Mouse (Mus musculus) thymus, adult 2 months (tissue): ENCODE data around the gene Ddah1.

ENCODE experiments used
- CTCF ChIP-seq: fragments of 200-500 bp; IDR thresholded peaks from 2 replicates; pipeline ENCODE4 v1.5.1; 2012; ENCODE audit warnings: mild to moderate bottlenecking, control low read depth, low read length, moderate library complexity, borderline replicate concordance; ENCODE audit not compliant: control insufficient read depth, poor library complexity, insufficient read depth; ENCODE audit errors: extremely low read depth
- POLR2A ChIP-seq: fragments of 200-500 bp; IDR thresholded peaks from 2 replicates; pipeline ENCODE4 v1.6.1; 2012; ENCODE audit warnings: mild to moderate bottlenecking, low read length, control low read depth, moderate library complexity; ENCODE audit not compliant: control insufficient read depth, poor library complexity, insufficient read depth; ENCODE audit errors: extremely low read depth

- no peak for TF ChIP-seq CTCF
- no peak for TF ChIP-seq POLR2A
These were observed 132.1 kb downstream of the Ddah1 start for GRCm38 (mm10) chr3:145890346-145891132.
